Mouse (Mus musculus) embryo, embryonic 11.5 days (tissue): Measurements from ENCODE around the gene Suox.
"Not testable (repeated sequence)": the region's sequence is repeated elsewhere in the genome, so short reads cannot be mapped to it uniquely, and the experiment has no call there.

ENCODE experiments used
- DNase-seq: peaks from one replicate; pipeline ENCODE4 v3.0.0-alpha.2; 2012; ENCODE audit warnings: low read depth, low spot score

Gene Suox

GRCm38 (mm10) chr10:128626311-128627310 is 47.3 kb downstream of the Suox start, which contains the start of gene Rps26:
Gene Rps26, minus strand, starts transcription at chr10:128626747.
- peak; percentile 93 for DNase-seq

DNA sequence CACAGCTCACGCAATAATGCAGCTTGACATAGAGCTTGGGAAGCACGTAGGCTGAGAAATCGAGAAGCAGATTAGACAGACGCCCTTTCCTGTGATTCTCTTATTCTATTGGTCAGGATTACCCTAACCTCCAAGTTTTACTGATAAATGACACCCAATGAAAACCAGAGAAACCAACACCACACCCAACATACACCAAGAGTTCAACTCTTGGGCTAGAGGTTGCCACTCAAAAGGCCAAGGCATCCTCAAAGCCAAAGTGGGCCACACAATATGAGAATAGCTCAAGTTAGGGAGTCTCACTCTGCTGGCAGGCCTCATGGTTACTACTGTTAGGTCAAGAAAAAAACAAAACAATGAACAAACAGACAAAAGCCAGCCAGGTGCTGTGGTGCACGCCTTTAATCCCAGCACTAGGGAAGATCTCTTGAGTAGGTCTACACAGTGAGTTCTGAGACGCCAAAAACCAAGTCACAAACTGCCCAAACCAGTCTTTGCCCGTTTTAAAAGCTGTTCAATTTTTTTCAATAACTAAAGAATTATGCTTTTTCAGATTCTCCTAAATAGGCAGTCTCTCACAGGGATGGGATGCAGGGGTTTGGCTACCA is 48.5 kb downstream of the Suox start:
- no peak for DNase-seq

- DNase-seq = not testable (repeated sequence)
These were observed 50.7 kb downstream of the Suox start for GRCm38 (mm10) chr10:128623106-128623613.

GRCm38 (mm10) chr10:128622702-128623101 is 51.2 kb downstream of the Suox start:
- no peak for DNase-seq

DNA sequence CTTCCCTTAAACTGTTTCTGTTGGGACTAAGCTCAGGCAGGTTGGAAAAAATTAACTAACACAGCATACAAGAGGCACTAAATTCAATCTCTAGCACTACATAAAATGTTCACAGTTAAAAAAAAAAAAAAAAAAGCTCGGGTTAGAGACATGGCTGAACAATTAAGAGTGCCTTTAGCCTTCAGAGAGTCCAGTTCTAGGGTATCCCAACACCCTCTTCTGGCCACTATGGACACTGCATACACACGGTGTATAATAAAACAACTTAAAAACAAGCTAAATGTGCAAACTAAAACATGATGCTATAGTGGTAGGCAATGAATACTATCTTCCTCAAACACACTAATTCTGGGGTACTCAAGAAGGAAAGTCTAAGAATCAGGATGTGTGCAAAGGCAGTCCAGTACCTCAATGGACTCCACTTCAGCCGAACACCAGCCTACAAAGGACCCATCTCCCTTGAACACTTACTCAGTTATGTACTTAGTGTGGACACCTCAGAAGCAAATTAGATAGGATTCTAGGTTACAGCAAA is 51.8 kb downstream of the Suox start:
- no peak for DNase-seq

- DNase-seq = no peak
These were observed 53.6 kb downstream of the Suox start for GRCm38 (mm10) chr10:128620241-128620640.
